Mouse (Mus musculus) cerebellum, adult 11-12 months (tissue): Measurements from ENCODE around the gene Hcrt.

ENCODE experiments used
- DNase-seq: peaks from one replicate; pipeline ENCODE4 v3.0.0; 2022

Gene Hcrt

DNA sequence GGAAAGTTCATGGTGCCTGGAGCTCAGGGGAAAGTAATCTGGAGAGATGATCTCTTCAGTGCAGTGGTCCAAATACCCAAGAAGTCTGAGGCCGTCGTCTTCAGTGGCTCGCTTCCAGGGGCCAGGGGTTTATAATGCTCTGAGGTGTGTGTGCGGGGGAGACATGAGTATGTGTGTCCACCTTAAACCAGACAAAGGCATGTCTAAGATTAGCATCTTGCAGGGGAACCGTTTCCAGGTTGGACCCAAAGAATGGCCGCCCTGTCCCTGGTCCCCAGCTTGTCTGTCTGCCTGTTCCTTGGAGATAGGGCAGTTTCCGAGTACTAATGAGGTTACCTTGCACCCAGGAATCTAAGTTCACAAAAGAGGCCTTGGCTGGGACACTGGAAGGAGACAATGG lies at the start of gene Hcrt:
Gene Hcrt, minus strand, starts transcription at position 101 of the 400 bp plus-strand sequence.
- DNase-seq = no peak

DNA sequence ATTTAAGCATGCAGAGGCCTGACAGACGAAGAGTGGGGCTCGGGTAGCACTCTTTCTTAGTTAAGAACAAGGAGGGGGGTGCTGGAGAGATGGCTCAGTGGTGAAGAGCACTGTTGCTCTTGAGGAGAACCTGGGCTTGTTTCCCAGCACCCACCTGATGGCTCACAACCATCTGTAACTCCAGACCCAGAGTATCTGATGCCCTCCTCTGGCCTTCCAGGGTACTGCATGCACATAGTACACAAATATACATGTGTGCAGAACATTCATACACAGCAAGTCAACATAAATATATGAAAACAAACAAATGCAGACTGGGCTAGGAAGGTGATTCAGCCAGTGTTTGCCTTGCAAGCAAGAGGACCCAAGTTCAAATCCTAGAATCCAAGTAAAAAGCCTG lies 48.4 kb upstream of the Hcrt start:
- no peak for DNase-seq

DNA sequence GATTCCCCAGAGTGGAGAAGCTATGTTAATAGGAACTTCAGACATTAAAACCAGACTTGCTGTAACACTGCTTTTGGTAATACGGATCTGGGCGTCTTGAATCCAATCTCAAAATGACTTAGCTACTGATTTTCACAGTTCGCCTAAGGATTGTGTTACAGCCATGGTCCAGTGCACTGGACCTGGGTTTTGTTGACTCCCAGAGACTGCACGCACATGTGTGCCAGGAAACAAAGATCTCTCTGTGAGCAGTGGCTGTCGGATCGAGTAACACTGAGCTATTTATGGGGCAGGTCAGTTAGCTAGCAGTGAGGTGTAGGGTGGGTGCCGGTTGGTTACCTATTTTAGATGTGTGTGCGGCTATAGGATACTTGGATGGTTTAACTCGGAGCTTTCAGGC lies 47.8 kb upstream of the Hcrt start:
- no peak for DNase-seq

DNA sequence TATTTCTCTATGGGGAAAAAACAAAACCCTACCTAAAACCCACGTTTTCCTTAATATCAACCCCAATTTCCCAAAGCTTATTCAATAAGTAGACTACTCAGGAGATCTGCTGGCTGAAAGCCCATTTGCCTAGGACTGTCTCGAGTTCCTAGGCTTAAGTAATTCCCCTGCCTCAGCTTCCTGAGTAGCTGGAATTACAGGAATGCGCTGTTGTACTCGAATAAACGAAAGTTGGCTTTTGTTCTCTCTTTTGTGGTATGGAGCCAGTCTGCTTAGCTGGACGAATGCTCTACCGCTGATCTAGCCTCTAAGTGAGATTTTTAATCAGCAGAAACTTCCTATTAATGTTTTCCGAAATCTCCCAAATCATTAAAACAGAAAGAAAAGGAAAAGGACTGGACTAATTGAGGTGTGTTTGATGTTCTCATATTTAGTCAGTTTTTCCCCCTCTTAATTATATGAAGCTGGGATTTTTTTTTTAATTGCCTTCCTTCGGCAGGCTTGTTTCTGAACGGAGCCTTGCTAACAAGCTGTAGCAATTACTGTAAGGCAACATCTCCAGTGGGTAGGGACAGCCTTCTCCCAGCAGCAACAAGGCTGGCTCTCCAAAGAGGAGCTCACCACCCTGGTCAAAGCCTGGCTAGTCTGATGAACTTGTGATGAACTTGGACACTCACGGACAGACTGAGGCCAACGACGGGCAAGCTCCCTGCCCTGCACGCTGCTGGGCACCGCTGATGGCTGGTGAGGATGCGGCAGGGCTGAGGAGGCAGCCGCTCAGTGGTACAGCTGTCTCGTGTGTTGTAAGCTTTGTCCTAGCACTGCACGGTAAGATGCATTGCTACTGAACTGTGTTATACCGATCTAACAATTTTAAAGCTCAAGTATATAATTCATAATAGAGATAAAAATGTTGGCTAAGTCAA lies 43.9 kb upstream of the Hcrt start:
- DNase-seq = no peak

DNA sequence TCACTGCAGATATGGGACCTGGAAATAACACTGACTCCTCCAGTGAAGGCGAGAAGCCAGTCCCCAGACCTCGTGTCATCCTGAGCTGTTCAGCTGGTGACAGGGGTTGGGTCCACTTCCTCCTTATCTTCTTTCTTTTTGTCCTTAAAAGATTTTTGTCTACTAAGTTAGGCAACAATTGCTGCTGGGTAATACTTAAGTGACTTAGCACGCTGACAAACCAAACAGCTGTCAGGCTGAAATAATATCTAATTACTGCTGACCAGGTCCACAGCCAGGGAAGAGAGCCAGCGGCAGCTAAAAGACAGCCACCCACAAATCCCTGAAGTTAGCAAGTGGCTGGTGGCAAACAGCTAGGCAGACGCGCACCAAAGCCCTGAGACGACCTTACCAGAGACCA lies 42.8 kb upstream of the Hcrt start:
- DNase-seq = no peak

DNA sequence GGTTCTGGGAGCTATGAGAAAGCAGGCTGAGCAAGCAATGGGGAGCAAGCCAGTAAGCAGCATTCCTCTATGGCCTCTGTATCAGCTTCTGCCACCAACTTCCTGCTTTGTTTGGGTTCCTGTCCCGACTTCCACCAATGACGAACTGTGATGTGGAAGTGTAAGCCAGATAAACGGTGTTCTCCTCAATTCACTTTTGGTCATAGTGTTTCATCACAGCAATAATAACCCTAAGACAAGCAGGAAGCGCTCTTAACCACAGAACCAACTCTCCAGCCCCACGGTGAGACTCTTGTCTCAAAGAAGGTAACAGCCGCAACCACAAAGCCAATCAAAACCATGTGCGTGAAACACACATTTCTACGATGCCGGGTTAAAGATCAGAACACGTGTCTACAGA lies 41.7 kb upstream of the Hcrt start:
- no peak for DNase-seq

DNA sequence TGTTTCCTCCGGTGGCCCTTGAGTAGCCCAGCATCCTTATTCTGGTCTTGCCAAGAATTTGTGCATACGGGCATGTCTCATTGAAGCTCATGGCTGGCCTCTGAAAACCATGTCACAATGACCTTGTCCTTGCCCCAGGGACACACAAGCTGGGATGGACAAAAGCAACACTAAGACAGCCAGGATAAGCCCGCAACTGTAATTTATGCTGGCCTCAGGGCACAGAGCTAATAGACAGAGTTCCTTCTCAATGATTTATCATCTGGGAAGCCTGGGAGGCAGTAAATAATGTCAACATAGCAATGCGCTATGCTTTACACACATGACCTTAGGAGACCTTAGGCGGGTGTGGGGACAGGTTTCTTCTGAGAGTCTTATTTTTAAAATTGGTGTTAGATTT lies 36.7 kb upstream of the Hcrt start:
- DNase-seq = no peak

DNA sequence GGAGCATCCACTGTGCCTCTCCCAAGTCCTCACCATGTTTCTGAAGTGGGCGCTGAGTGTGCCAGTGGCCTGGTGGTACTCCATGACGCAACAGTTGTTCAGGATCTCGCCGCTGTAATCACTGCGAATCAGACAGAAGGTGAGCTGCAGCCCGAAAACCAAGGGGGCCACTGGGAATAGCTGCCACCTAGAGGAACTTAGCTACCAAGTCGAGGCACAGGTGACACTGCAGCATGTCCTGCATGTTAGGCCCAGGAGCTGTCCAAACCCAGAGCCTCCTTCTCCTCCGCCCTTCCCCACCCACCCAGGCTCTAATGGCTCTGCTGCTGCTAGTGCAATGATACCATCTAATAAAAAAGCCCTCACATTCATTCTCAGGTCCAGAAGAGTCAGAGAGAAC lies 33.9 kb upstream of the Hcrt start:
- no peak for DNase-seq

DNA sequence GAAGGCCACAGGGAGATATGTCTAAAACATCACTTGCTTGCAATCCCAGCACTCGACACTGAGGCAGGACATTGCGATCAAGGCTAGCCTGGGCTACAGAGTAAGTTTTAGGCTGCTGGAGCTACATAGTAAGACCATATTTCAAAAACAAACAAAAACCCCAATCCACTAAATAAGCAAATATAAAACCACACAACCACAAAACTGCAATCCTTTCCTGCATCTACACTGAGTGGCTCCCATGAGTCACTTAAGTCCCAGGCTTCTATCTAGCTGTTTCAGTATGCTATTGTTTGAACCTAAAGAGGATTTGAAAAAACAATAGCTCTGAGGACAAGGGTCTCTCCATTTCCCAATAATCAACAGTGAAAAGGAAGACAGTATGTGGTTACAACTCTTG lies 32.7 kb upstream of the Hcrt start:
- DNase-seq = no peak

DNA sequence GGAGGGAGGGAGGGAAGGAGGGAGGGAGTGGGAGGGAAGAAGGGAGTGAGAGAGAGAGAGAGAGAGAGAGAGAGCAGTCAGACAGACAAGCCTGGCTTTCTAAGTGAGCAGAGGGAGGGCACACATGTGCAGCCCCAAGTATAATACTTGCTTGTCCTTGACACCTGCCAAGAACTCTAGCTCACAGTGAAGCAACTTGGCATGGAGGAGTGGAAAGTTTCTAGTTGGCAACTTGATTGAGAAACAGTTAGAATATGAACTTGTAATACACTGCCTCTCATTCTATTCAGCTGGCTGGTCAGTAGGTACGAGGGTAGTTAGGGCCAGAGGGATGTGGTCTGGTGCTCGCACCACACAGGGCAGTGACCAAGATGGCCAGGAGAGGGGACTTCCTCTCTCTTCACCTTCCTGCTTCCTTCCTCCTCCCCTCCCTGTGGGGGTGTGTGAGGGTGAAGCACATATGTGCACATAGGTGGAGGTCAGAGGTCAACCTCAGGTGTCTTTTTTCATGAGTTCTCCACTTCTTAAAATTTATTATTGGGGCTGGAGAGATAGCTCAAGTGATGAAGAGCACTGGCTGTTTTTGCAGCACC lies 28.8 kb upstream of the Hcrt start:
- no peak for DNase-seq

DNA sequence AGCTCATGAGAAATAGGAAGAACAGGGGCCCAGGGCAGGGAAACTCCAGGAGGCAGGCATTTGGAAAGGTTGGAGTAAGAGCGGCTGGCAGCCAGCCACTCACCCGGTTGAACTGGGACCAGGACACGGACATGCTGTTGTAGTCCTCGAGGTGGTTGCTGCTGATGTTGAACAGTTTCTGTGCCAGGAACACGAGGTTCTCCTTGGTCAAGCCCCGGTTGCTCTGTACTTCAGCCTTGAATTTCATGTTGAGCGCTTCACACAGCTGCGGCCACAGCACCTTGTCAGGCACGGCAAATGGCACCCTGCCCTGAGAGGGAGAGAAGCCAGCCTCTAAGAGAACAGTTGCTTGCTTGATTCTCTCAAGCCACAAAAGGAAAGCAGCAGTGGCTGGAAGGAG lies 27.9 kb upstream of the Hcrt start:
- peak; percentile 70 for DNase-seq

DNA sequence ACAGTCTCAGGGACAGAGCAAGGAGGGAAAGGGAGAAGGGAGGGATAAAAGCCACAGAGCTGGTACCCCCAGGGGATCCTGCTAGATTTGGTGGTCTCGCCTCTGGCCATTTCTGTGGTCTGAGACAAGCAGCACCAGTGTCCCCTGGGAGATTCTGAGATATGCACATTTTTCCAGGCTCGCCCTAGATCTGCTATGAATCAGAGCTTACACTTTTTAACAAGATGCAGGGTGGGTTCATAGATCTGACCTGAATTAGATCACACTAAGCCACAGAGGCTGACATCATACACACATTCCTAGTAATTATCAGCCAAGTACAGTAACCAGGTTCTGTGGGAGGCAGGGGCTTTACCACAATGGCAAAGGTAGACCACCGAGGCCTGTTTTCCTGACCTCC lies 27.0 kb upstream of the Hcrt start:
- no peak for DNase-seq

DNA sequence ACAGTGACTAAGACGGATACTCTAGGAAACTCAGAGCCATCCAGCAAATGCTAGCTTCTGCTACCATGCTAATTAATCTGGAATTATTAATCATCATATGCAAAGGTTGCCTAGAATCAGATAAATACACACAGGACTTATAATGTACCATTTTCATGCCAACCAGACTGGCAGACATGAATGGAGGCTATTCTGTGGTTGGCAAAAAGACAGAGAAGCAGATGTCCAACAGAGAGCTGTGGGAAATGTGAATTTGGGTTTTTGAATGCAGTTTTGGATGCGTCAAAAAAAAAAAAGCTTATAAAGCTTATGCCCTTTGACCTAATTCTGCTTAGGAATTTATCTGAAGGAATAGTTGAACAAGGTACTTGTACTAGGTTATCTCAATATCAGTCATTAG lies 23.0 kb upstream of the Hcrt start:
- no peak for DNase-seq

DNA sequence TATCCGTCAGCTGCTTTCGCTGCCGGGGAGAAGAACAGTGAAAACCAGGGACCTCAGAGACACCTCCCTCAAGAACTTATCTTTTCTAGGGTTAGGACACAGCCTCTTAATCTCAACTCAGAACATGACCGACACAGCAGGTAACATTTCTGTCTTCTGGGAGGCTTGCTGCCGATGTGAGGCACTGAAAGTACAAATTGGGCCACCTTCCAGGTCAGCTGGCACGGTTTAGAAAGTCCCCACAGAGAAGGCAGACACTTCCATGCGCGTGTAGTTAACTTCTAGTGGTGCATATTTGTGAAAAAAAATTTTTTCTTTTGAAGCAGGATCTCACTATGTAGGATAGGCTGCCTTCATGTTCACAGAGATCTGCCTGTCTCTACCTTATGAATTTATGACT lies 21.6 kb upstream of the Hcrt start:
- DNase-seq = no peak

DNA sequence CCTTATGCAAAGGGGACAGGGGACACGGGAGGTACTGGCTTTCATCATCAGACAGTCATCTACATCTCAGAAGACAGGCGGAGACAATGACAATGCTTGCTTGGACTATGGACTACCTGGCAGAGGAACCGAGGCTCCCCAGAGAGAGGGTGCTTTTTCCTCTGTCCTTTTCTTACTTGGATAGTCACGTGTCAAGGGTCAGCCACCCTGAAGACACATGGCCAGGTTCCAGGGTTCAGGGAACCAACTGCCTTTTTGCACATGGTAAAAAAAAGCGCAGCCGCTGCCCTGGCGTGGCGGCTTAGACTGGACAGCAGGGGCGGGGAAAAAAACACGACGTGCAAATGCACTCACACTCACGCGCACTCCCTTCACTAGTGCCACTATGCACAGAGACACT lies 19.8 kb upstream of the Hcrt start:
- no peak for DNase-seq

DNA sequence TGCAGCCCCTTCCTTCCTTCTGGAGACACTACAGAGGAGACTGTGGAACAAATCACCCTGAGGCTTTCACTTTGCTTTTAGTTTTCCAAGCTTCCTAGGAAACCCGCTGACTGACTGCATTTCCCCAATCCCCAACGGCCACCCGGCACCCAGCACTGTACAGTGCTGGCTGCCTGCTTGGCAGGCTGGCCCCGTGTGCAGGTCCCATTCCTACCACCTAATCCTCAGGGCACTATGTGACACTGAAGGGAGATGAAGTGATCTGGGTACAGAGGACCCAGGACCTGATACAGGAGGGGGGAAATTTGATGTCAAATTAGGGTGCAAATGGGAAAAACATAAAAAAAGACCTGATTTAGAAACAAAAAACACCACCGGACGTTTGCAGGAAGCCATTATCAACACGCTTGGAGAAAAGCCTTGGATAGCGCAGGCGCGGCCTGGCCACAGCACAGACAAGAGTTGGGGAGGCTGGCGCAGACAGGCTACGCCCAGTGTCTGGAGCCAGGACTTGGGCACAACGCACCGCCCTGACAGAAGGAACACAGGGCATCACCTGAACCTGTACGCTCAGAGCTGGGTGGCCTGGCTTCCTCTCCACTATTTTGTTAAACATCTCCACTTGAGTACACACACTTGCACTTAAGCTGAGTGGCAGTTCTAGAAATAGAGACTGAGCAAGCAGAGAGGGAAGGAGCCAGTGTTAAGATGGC lies 19.2 kb upstream of the Hcrt start:
- no peak for DNase-seq

DNA sequence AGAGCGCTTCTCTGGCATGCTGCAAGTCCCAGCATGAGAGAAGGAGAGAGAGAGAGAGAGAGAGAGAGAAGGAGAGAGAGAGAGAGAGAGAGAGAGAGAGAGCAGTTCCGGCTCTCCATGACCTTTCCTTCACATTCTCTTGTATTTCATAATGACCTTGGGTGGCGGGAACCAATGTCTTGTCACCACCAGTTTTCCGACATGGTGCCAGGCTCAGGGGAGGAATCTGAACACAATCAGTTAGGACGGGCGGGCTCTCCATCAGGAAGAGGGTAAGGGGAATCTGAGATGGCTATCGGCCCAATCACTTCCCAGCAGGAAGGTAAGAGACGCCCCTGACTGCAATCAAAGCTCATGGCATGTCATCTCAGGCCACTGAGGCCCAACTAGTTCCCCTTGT lies 17.5 kb upstream of the Hcrt start:
- DNase-seq = no peak

DNA sequence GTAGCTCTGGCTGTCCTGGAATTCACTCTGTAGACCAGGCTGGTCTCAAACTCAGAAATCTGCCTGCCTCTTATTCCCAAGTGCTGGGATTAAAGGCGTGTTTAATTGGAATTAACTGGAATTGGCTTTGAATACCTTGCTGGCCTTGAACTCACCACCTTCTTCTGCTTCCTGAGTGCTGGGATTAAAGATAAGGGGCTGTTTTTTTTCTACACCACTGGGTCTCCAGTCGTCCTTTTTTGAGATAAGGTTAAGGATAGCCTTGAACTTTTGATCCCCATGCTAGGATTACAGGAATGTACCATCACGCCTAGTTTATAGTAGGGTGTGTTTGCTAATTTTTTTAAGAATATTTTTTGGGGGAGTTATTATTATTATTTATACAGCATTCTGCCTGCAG lies 15.3 kb upstream of the Hcrt start:
- no peak for DNase-seq

DNA sequence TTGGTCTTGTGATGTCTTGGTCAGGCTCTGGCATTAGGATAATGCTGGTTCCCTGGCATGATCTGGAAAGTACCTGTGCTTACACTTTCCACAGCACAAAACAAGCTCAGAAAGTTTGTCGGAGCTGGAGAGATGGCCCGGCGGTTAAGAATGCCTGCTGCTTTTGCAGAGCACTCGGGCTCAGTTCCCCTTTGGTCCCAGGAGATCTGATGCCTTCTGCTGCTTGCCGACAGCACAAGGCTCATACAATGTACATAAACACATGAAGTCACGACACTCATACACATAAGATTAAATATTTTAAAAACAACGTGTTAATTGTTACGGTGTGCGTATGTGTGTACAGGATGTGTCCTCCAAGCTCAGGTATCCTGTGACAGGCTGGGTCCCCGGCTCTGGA lies 13.2 kb upstream of the Hcrt start:
- no peak for DNase-seq

DNA sequence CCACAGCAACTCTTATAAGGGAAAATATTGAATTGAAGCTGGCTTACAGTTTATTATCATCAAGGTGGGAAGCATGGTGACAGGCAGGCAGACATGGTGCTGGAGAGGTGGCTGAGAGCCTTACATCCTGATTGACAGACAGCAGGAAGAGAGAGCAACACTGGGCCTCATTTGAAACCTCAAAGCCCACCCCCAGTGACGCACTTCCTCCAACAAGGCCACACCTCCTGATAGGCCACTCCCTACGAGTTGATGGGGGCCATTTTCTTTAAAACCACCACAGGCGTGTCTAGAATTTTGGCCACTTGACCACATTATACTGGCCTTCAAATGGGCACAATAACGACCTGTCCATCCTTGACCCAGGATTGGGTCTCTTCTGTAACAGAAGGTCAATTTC lies 11.5 kb upstream of the Hcrt start:
- DNase-seq = no peak

DNA sequence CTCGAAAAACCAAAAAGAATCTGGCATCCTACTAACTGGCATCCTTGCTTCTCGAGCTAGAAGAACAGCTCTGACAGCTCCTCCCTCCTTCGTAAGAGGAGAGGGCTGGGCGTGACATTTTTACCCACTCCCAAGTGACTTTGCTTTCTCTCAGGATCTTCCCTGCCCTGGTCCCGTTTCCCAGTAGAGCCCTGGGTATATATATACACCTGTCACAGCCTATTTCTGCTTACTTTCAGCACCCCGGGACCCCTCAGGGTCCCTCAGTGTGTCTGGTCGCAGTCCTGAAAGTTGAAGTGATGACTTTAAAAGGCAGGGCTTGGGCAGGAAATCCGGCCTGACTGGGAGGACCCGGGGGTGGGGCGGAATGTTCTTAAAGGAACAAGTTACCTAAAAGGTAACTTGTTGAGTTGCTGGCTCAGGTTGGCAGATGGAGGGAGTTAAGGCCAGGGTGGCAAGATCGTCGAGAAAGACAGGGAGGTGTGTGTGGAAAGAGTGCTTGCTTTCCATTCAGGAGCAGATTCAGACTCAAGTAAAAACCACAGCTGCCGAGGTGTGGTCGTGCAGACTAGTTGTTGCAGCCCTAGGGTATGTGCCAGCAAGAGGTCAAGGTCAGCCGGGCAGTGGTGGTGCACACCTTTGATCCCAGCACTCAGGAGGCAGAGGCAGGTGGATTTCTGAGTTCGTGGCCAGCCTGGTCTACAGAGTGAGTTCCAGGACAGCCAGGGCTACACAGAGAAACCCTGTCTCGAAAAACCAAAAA lies 8.1 kb upstream of the Hcrt start, which contains the start of gene Ghdc:
Gene Ghdc, minus strand, starts transcription at position 312 of the 763 bp plus-strand sequence.
- DNase-seq = peak; percentile 64

DNA sequence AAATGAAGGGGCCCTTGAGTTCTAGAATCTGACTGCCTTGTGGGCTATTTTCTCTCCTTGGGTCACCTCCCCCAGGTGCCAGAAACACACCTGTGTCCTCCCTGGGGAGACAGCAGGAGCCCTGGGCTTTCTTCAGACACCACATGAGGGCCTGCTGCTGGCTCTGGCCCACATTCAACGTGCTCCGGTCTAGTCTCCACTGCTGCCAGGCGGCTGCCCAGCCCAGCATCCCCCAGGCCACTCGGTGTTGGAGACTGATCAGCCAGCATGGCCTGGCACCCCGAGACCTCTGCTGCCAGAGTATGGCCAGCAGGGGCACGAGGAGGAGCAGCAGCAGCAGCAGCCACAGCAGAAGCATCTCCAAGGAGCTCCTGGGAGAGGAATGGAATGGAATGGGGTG lies 7.2 kb upstream of the Hcrt start:
- DNase-seq = no peak

DNA sequence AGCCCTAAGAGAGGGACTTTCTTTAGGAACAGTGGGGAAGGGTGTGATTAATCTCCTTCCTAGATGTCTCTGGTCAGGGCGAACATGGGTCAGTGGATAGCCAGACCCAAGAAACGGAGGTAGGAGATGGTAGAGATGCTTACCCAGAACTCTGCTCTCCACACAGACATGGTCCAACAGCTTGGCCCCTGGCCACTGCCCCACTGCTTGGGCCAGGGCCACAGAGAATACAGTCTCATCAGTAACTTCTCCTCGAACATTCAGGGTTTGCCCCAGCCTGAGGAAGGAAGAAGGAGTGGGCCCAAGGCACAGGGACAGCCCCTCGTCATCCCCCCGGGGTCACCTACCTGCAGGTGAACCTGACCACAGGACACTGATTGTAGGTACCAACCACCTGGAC lies 5.1 kb upstream of the Hcrt start:
- no peak for DNase-seq
